Mouse (Mus musculus): Measurements from ENCODE around the gene Gm4181.
"Not testable (repeated sequence)": the region's sequence is repeated elsewhere in the genome, so short reads cannot be mapped to it uniquely, and the experiment has no call there.

The Gm4181 gene

DNA sequence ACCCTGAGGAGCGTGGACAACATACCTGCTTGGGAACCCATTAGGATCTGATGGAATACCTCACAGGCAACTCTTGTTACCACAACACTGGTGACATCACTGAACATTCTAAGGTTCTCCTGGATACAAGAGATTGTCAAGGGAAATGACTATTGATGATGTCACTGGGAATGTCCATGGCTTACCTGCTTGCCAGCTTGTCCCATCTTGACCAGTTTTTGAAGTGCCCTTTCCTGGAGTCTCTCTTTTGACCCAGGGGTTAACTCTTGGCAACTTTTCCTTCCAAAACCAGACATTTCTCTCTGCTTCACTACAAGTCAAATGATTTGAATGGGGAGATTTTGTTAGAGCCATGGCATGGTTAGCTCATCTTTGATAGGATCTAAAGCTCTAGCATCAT, at the start of gene Gm4181:
Gene Gm4181 (minus strand): TSS at position 101 of the 400 bp plus-strand sequence.
- DNase-seq: not testable (repeated sequence)

DNA sequence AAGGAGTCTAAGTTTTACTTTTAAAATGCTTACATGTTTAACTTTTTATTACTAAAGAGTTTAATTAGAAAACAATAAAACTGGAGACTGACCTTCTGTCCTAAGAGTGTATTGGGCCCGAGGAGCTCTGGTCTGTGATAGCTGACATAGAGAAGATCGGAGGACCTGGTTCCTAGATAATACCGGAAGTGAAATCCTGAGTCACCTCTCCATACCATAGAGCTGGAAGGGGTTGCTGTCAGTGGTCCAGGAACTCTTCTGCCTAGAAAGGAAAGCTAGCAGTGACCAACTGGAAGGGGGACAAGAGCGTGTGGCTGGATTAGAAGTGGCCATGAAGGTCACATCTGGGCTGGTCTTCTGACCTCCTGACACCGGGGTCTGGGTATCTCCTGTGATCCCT, 41.8 kb upstream of the Gm4181 start:
- no peak for DNase-seq

DNA sequence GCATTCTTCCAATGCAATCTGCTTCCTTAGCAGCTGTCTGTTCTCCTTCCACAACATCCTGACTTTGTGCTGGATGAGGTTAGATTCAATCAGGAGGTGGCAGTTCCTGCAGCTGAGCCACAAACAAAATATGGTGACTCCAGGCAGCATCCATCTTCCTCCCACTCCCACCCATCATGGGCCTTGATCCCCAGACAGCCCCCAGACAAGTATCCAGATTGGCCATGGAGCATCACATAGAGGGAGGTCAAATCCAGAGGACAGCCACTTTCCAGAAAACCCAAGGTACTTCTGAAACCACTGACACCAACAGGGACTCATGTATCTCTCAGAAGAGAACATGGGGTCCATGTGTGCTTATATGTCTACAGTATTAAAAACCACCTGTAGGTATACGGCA, 3.0 kb downstream of the Gm4181 start:
- DNase-seq: peak; percentile 2 to 20

DNA sequence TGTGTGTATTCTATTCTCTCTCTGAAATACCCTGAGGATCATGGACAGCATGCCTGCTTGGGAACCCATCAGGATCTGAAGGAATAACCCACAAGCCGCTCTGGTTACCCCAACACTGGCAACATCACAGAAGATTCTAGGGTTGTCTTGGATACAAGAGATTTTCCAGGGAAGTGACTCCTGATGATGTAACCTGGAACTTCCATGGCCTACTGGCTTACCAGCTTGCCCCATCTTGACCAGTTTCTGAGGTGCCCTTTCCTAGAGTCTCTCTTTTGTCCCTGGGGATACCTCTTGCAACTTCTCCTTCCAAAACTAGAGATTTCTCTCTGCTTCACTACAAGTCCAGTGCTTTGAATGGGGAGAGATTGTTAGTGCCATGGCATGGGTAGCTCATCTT, 24.3 kb downstream of the Gm4181 start, which contains the start of gene Gm17078:
Gene Gm17078 (minus strand): TSS at position 101 of the 400 bp plus-strand sequence.
- no peak for DNase-seq

DNA sequence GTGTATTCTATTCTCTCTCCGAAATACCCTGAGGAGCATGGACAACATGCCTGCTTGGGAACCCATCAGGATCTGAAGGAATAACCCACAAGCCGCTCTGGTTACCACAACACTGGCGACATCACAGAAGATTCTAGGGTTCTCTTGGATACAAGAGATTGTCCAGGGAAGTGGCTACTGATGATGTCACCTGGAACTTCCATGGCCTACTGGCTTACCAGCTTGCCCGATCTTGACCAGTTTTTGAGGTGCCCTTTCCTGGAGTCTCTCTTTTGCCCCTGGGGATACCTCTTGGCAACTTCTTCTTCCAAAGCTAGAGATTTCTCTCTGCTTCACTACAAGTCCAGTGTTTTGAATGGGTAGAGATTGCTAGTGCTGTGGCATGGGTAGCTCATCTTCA, 43.4 kb downstream of the Gm4181 start, which contains the start of gene Gm17174:
Gene Gm17174 (minus strand): TSS at position 101 of the 400 bp plus-strand sequence.
- DNase-seq: not testable (repeated sequence)

Measured in lung, adult 18-20 months (tissue).